Mouse (Mus musculus) MEL (cell line): ENCODE results near the gene H2-Ke6.

Experiments
- CTCF ChIP-seq, 3 experiments: IDR thresholded peaks in 2 of 3; conservative IDR thresholded peaks in 1 of 3; 2 replicates each; pipeline ENCODE4 v1.5.1; 2011 to 2012; ENCODE audit warnings: low read length in 3 of 3, low read depth in 2 of 3, mild to moderate bottlenecking in 2 of 3, improper control_type of control experiment in 1 of 3, inconsistent platforms in 1 of 3, mixed read lengths in 1 of 3, moderate library complexity in 1 of 3; ENCODE audit not compliant: control insufficient read depth in 1 of 3, insufficient read depth in 1 of 3, poor library complexity in 1 of 3, severe bottlenecking in 1 of 3
- ETS1 ChIP-seq: IDR thresholded peaks from 2 replicates; pipeline ENCODE4 v1.6.1; 2012; ENCODE audit warnings: low read depth, mild to moderate bottlenecking, inconsistent platforms, low read length, improper control_type of control experiment, moderate library complexity
- MEF2A ChIP-seq: IDR thresholded peaks from 2 replicates; pipeline ENCODE4 v1.6.1; 2014; ENCODE audit warnings: low read depth, mild to moderate bottlenecking, inconsistent platforms, low read length, improper control_type of control experiment; ENCODE audit not compliant: poor library complexity, insufficient replicate concordance, severe bottlenecking; ENCODE audit errors: extremely low read depth
- NRF1 ChIP-seq: IDR thresholded peaks from 2 replicates; pipeline ENCODE4 v1.6.1; 2014; ENCODE audit warnings: low read depth, mild to moderate bottlenecking, inconsistent platforms, low read length, improper control_type of control experiment, moderate library complexity; ENCODE audit not compliant: poor library complexity, insufficient read depth, severe bottlenecking
- POLR2AphosphoS5 ChIP-seq: IDR thresholded peaks from 2 replicates; pipeline ENCODE4 v1.6.1; 2012; ENCODE audit warnings: low read depth, borderline replicate concordance, mild to moderate bottlenecking, inconsistent platforms, low read length, moderate library complexity, mixed read lengths
- TCF12 ChIP-seq: IDR thresholded peaks from 2 replicates; pipeline ENCODE4 v1.6.1; 2014; ENCODE audit warnings: low read depth, mild to moderate bottlenecking, inconsistent platforms, low read length, improper control_type of control experiment, moderate library complexity

- TF ChIP-seq CTCF (IDR thresholded peaks at IDR 0.05 in 2 of 3, conservative IDR thresholded peaks at IDR 0.05 in 1 of 3; ENCODE audit: control insufficient read depth in 1 of 3, insufficient read depth in 1 of 3, low read depth in 2 of 3, low read length in 3 of 3, poor library complexity in 1 of 3, severe bottlenecking in 1 of 3) (no peak), POLR2AphosphoS5 (no peak), MEF2A (no peak), NRF1 (no peak), ETS1 (no peak), TCF12 (no peak)
These were observed 1.6 kb downstream of the H2-Ke6 start for GRCm38 (mm10) chr17:34026221-34026620.
